Mouse (Mus musculus): ENCODE results near the gene Rbfox3. TPM values are rescaled to one million over a fixed set of nuclear protein-coding genes. Genes with fewer than 3 reads are reported as not detected.

Rbfox3 gene
- polyA plus RNA-seq, 1 experiment from 2014 or later = 12.6 TPM

- H3K4me2 ChIP-seq (replicated peaks; ENCODE audit: low read depth, low read length) = no peak overlapping the region
- H3K36me3 ChIP-seq (ENCODE audit: control insufficient read depth, insufficient read depth, low read length) = no peaks in the 10 kb centered on the region
- ATAC-seq (ENCODE audit: low FRiP score) (no peak), DNase-seq (ENCODE audit: low spot score) (peak; percentile 69)
- H3K27me3 ChIP-seq (ENCODE audit: control insufficient read depth, insufficient read depth, low read length) = no peaks in the 10 kb centered on the region
- H3K4me1 ChIP-seq (replicated peaks; ENCODE audit: control insufficient read depth, insufficient read depth, low read length) = no peaks in the 10 kb centered on the region
- H3K9ac ChIP-seq (ENCODE audit: low read depth, low read length) = no peak overlapping the region
- H3K4me3 ChIP-seq (ENCODE audit: low read depth, low read length) = no peak overlapping the region
- 14% methylated on average over 16 of the region's 16 CpGs for WGBS
- no peak overlapping the region for H3K27ac ChIP-seq (ENCODE audit: low read depth, low read length)
- H3K9me3 ChIP-seq (ENCODE audit: control insufficient read depth, low read length) = no peaks in the 10 kb centered on the region
Measured at GRCm38 (mm10) chr11:118685397-118685796, 226.0 kb downstream of the Rbfox3 start.

GRCm38 (mm10) chr11:118684665-118685064, 226.7 kb downstream of the Rbfox3 start:
- Histone ChIP-seq H3K4me3 (ENCODE audit: low read depth, low read length) (no peak overlapping the region), H3K36me3 (ENCODE audit: control insufficient read depth, insufficient read depth, low read length) (no peaks in the 10 kb centered on the region), H3K4me1 (replicated peaks; ENCODE audit: control insufficient read depth, insufficient read depth, low read length) (no peaks in the 10 kb centered on the region), H3K9me3 (ENCODE audit: control insufficient read depth, low read length) (no peaks in the 10 kb centered on the region), H3K4me2 (replicated peaks; ENCODE audit: low read depth, low read length) (no peak overlapping the region), H3K27me3 (ENCODE audit: control insufficient read depth, insufficient read depth, low read length) (no peaks in the 10 kb centered on the region), H3K27ac (ENCODE audit: low read depth, low read length) (no peak overlapping the region; the same call in 1 of the 2 replicates), H3K9ac (ENCODE audit: low read depth, low read length) (no peak overlapping the region)
- no peak for ATAC-seq (ENCODE audit: low FRiP score)
- no peak for DNase-seq (ENCODE audit: low spot score)
- WGBS = 70% methylated on average over 4 of the region's 4 CpGs

- DNase-seq (ENCODE audit: low spot score) (no peak), ATAC-seq (ENCODE audit: low FRiP score) (no peak)
- no peaks in the 10 kb centered on the region for H3K27me3 ChIP-seq (ENCODE audit: control insufficient read depth, insufficient read depth, low read length)
- H3K9me3 ChIP-seq (ENCODE audit: control insufficient read depth, low read length) = no peaks in the 10 kb centered on the region
- WGBS = 90% methylated on average over 10 of the region's 10 CpGs
- H3K36me3 ChIP-seq (ENCODE audit: control insufficient read depth, insufficient read depth, low read length) = no peaks in the 10 kb centered on the region
- no peak overlapping the region for H3K27ac ChIP-seq (ENCODE audit: low read depth, low read length)
- H3K4me2 ChIP-seq (replicated peaks; ENCODE audit: low read depth, low read length) = no peak overlapping the region
- H3K4me3 ChIP-seq (ENCODE audit: low read depth, low read length) = no peak overlapping the region
- 0 out of 2 replicates have a peak, but pooled peaks cover 2% of the 10 kb centered on the region for H3K4me1 ChIP-seq (replicated peaks; ENCODE audit: control insufficient read depth, insufficient read depth, low read length)
- no peak overlapping the region for H3K9ac ChIP-seq (ENCODE audit: low read depth, low read length)
Measured at GRCm38 (mm10) chr11:118680699-118681098, 230.7 kb downstream of the Rbfox3 start.

GRCm38 (mm10) chr11:118679736-118680410, 231.5 kb downstream of the Rbfox3 start:
- no peak overlapping the region for H3K4me3 ChIP-seq (ENCODE audit: low read depth, low read length)
- H3K9ac ChIP-seq (ENCODE audit: low read depth, low read length) = no peak overlapping the region
- no peaks in the 10 kb centered on the region for H3K36me3 ChIP-seq (ENCODE audit: control insufficient read depth, insufficient read depth, low read length)
- no peak for ATAC-seq (ENCODE audit: low FRiP score)
- no peak overlapping the region for H3K27ac ChIP-seq (ENCODE audit: low read depth, low read length)
- no peak overlapping the region for H3K4me2 ChIP-seq (replicated peaks; ENCODE audit: low read depth, low read length)
- DNase-seq (ENCODE audit: low spot score) = no peak
- no peaks in the 10 kb centered on the region for H3K27me3 ChIP-seq (ENCODE audit: control insufficient read depth, insufficient read depth, low read length)
- no peaks in the 10 kb centered on the region for H3K9me3 ChIP-seq (ENCODE audit: control insufficient read depth, low read length)
- 81% methylated on average over 24 of the region's 24 CpGs for WGBS
- 0 out of 2 replicates have a peak, but pooled peaks cover 2% of the 10 kb centered on the region for H3K4me1 ChIP-seq (replicated peaks; ENCODE audit: control insufficient read depth, insufficient read depth, low read length)

- 0 out of 2 replicates have a peak, but pooled peaks cover 2% of the 10 kb centered on the region for H3K4me1 ChIP-seq (replicated peaks; ENCODE audit: control insufficient read depth, insufficient read depth, low read length)
- no peak overlapping the region for H3K9ac ChIP-seq (ENCODE audit: low read depth, low read length)
- no peak overlapping the region for H3K4me3 ChIP-seq (ENCODE audit: low read depth, low read length)
- H3K27me3 ChIP-seq (ENCODE audit: control insufficient read depth, insufficient read depth, low read length) = no peaks in the 10 kb centered on the region
- WGBS = 31% methylated on average over 20 of the region's 20 CpGs
- DNase-seq (ENCODE audit: low spot score) = no peak
- peak overlapping the region; percentile 27; the same call in 1 of the 2 replicates for H3K27ac ChIP-seq (ENCODE audit: low read depth, low read length)
- no peaks in the 10 kb centered on the region for H3K36me3 ChIP-seq (ENCODE audit: control insufficient read depth, insufficient read depth, low read length)
- no peak overlapping the region for H3K4me2 ChIP-seq (replicated peaks; ENCODE audit: low read depth, low read length)
- H3K9me3 ChIP-seq (ENCODE audit: control insufficient read depth, low read length) = no peaks in the 10 kb centered on the region
- no peak for ATAC-seq (ENCODE audit: low FRiP score)
Measured at GRCm38 (mm10) chr11:118678515-118679104, 232.8 kb downstream of the Rbfox3 start.

GRCm38 (mm10) chr11:118677277-118677676, 234.1 kb downstream of the Rbfox3 start:
- no peak overlapping the region for H3K4me3 ChIP-seq (ENCODE audit: low read depth, low read length)
- DNase-seq (ENCODE audit: low spot score) = no peak
- no peak overlapping the region for H3K9ac ChIP-seq (ENCODE audit: low read depth, low read length)
- no peak overlapping the region for H3K27ac ChIP-seq (ENCODE audit: low read depth, low read length)
- H3K27me3 ChIP-seq (ENCODE audit: control insufficient read depth, insufficient read depth, low read length) = no peaks in the 10 kb centered on the region
- no peak for ATAC-seq (ENCODE audit: low FRiP score)
- H3K9me3 ChIP-seq (ENCODE audit: control insufficient read depth, low read length) = no peaks in the 10 kb centered on the region
- no peaks in the 10 kb centered on the region for H3K36me3 ChIP-seq (ENCODE audit: control insufficient read depth, insufficient read depth, low read length)
- H3K4me1 ChIP-seq (replicated peaks; ENCODE audit: control insufficient read depth, insufficient read depth, low read length) = 0 out of 2 replicates have a peak, but pooled peaks cover 2% of the 10 kb centered on the region
- WGBS = 60% methylated on average over 8 of the region's 8 CpGs
- no peak overlapping the region for H3K4me2 ChIP-seq (replicated peaks; ENCODE audit: low read depth, low read length)

GRCm38 (mm10) chr11:118676364-118676763, 235.0 kb downstream of the Rbfox3 start:
- Histone ChIP-seq H3K4me2 (replicated peaks; ENCODE audit: low read depth, low read length) (no peak overlapping the region), H3K36me3 (ENCODE audit: control insufficient read depth, insufficient read depth, low read length) (no peaks in the 10 kb centered on the region), H3K9me3 (ENCODE audit: control insufficient read depth, low read length) (no peaks in the 10 kb centered on the region), H3K4me3 (ENCODE audit: low read depth, low read length) (no peak overlapping the region), H3K9ac (ENCODE audit: low read depth, low read length) (no peak overlapping the region), H3K4me1 (replicated peaks; ENCODE audit: control insufficient read depth, insufficient read depth, low read length) (0 out of 2 replicates have a peak, but pooled peaks cover 2% of the 10 kb centered on the region), H3K27me3 (ENCODE audit: control insufficient read depth, insufficient read depth, low read length) (no peaks in the 10 kb centered on the region), H3K27ac (ENCODE audit: low read depth, low read length) (no peak overlapping the region)
- 83% methylated on average over 7 of the region's 7 CpGs for WGBS
- ATAC-seq (ENCODE audit: low FRiP score) = no peak
- DNase-seq (ENCODE audit: low spot score) = no peak

- Histone ChIP-seq H3K36me3 (ENCODE audit: control insufficient read depth, insufficient read depth, low read length) (no peaks in the 10 kb centered on the region), H3K4me1 (replicated peaks; ENCODE audit: control insufficient read depth, insufficient read depth, low read length) (peaks cover 3% of the 10 kb centered on the region), H3K27me3 (ENCODE audit: control insufficient read depth, insufficient read depth, low read length) (no peaks in the 10 kb centered on the region), H3K4me2 (replicated peaks; ENCODE audit: low read depth, low read length) (no peak overlapping the region), H3K9ac (ENCODE audit: low read depth, low read length) (no peak overlapping the region), H3K4me3 (ENCODE audit: low read depth, low read length) (no peak overlapping the region), H3K9me3 (ENCODE audit: control insufficient read depth, low read length) (no peaks in the 10 kb centered on the region), H3K27ac (ENCODE audit: low read depth, low read length) (no peak overlapping the region)
- DNase-seq (ENCODE audit: low spot score) (no peak), ATAC-seq (ENCODE audit: low FRiP score) (no peak)
- 85% methylated on average over 6 of the region's 6 CpGs for WGBS
Measured at GRCm38 (mm10) chr11:118671958-118672357, 239.4 kb downstream of the Rbfox3 start.

GRCm38 (mm10) chr11:118671216-118671615, 240.2 kb downstream of the Rbfox3 start:
- no peak overlapping the region for H3K27ac ChIP-seq (ENCODE audit: low read depth, low read length)
- no peak overlapping the region for H3K4me2 ChIP-seq (replicated peaks; ENCODE audit: low read depth, low read length)
- no peaks in the 10 kb centered on the region for H3K27me3 ChIP-seq (ENCODE audit: control insufficient read depth, insufficient read depth, low read length)
- no peak overlapping the region for H3K4me3 ChIP-seq (ENCODE audit: low read depth, low read length)
- ATAC-seq (ENCODE audit: low FRiP score) (no peak), DNase-seq (ENCODE audit: low spot score) (no peak)
- no peaks in the 10 kb centered on the region for H3K36me3 ChIP-seq (ENCODE audit: control insufficient read depth, insufficient read depth, low read length)
- H3K9ac ChIP-seq (ENCODE audit: low read depth, low read length) = no peak overlapping the region
- peaks cover 3% of the 10 kb centered on the region for H3K4me1 ChIP-seq (replicated peaks; ENCODE audit: control insufficient read depth, insufficient read depth, low read length)
- no peaks in the 10 kb centered on the region for H3K9me3 ChIP-seq (ENCODE audit: control insufficient read depth, low read length)
- WGBS = 82% methylated on average over 6 of the region's 6 CpGs

Measured in hindbrain, embryonic 11.5 days (tissue).